Mouse (Mus musculus): ENCODE measurements at regions not wholly inside any gene's neighbourhood (a gene's known extent, or its start where the extent isn't known, plus 50 kb on each side); places are given as distances from the start of the nearest gene placed in this dataset.

DNA sequence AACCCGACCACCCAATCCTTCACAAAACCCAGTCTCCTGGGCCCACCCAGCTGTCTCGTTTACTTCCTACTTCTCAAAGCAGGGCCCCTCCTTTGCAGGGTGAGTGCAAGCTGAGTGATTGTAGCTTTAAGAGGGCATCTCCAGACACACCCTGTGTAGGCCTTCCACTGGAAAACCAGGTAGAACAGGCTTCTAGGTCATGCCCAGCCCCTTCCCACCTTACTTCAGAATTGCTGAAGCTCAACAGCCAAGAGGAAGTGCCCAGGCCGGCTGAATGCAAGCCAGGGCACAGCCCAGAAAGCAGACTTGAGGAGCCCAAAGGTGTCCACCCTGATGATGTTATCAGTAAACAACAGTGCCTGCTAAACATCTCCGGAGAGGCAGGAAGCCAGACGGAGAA, 120.2 kb downstream of the Fam168b start:
- Histone ChIP-seq H3K4me2 (replicated peaks; ENCODE audit: low read depth, low read length, severe bottlenecking) (no peak overlapping the region), H3K27me3 (ENCODE audit: control insufficient read depth, insufficient read depth, low read length) (no peaks in the 10 kb centered on the region), H3K4me1 (ENCODE audit: control insufficient read depth, insufficient read depth, low read length) (no peaks in the 10 kb centered on the region), H3K27ac (replicated peaks; ENCODE audit: low read depth, low read length) (no peak overlapping the region), H3K4me3 (replicated peaks; ENCODE audit: low read length) (no peak overlapping the region), H3K9ac (ENCODE audit: low read depth, low read length, severe bottlenecking) (no peak overlapping the region), H3K9me3 (ENCODE audit: control insufficient read depth, low read length) (no peaks in the 10 kb centered on the region), H3K36me3 (ENCODE audit: control insufficient read depth, insufficient read depth, low read length) (no peaks in the 10 kb centered on the region)
- ATAC-seq (ENCODE audit: low FRiP score, low read depth) (no peak), DNase-seq (ENCODE audit: low spot score) (peak; percentile 17)
- no peak for TF ChIP-seq POLR2A (IDR thresholded peaks at IDR 0.05; ENCODE audit: borderline replicate concordance, extremely low read depth, insufficient read depth, insufficient read length)
- 64% methylated on average over 5 of the region's 5 CpGs for WGBS

GRCm38 (mm10) chr1:34732156-34732555, 110.7 kb downstream of the Fam168b start:
- Histone ChIP-seq H3K36me3 (ENCODE audit: control insufficient read depth, insufficient read depth, low read length) (no peaks in the 10 kb centered on the region), H3K27ac (replicated peaks; ENCODE audit: low read depth, low read length) (no peak overlapping the region), H3K4me3 (replicated peaks; ENCODE audit: low read length) (no peak overlapping the region), H3K4me2 (replicated peaks; ENCODE audit: low read depth, low read length, severe bottlenecking) (no peak overlapping the region), H3K27me3 (ENCODE audit: control insufficient read depth, insufficient read depth, low read length) (no peaks in the 10 kb centered on the region), H3K4me1 (ENCODE audit: control insufficient read depth, insufficient read depth, low read length) (no peaks in the 10 kb centered on the region), H3K9ac (ENCODE audit: low read depth, low read length, severe bottlenecking) (no peak overlapping the region), H3K9me3 (ENCODE audit: control insufficient read depth, low read length) (no peaks in the 10 kb centered on the region)
- 43% methylated on average over 7 of the region's 7 CpGs for WGBS
- DNase-seq (ENCODE audit: low spot score) (no peak), ATAC-seq (ENCODE audit: low FRiP score, low read depth) (no peak)
- TF ChIP-seq POLR2A (IDR thresholded peaks at IDR 0.05; ENCODE audit: borderline replicate concordance, extremely low read depth, insufficient read depth, insufficient read length) = no peak

DNA sequence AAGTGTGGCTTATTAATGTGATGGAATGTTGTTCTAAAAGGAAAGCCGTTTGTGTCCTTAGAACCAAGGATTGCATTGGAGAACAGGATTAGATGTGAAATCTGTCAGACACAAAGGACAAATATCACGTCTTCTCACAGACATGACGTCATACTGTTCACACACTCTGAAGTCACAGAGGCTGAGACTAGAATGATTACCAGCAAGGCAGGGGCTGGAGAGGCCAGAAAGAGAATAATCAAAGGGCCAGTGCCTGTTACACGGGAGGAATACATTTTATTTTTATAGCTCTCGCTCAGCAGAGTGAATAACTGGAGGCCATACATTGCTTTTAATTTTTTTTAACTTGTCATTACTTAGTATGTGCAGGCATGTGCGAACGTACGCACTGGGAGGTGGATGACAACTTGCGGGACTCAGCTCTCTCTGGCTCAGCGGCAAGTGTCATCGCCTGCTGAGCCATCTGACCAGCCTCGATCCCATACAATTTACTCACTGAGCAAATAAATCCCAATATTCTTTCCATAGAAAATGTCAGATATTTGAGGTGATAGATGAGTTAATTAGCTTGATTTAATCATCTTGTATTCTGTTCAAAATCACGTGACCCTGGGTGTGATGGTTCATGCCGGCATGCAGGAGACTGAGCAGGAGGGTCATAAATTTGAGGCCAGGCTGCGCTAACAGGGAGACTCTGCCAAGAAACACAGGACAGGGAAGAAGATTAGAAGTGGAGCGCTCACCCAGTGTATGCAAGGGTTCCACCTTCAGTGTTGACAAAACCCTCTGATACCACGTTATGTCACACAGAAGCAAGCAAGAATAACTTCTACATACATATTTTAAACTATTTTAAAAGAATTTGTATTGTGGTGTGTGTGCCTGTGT, 109.6 kb downstream of the Fam168b start:
- no peaks in the 10 kb centered on the region for H3K27me3 ChIP-seq (ENCODE audit: control insufficient read depth, insufficient read depth, low read length)
- no peak overlapping the region for H3K9ac ChIP-seq (ENCODE audit: low read depth, low read length, severe bottlenecking)
- no peak overlapping the region for H3K4me3 ChIP-seq (replicated peaks; ENCODE audit: low read length)
- no peak for TF ChIP-seq POLR2A (IDR thresholded peaks at IDR 0.05; ENCODE audit: borderline replicate concordance, extremely low read depth, insufficient read depth, insufficient read length)
- H3K9me3 ChIP-seq (ENCODE audit: control insufficient read depth, low read length) = no peaks in the 10 kb centered on the region
- no peaks in the 10 kb centered on the region for H3K36me3 ChIP-seq (ENCODE audit: control insufficient read depth, insufficient read depth, low read length)
- ATAC-seq (ENCODE audit: low FRiP score, low read depth) = no peak
- no peak for DNase-seq (ENCODE audit: low spot score)
- no peaks in the 10 kb centered on the region for H3K4me1 ChIP-seq (ENCODE audit: control insufficient read depth, insufficient read depth, low read length)
- no peak overlapping the region for H3K4me2 ChIP-seq (replicated peaks; ENCODE audit: low read depth, low read length, severe bottlenecking)
- no peak overlapping the region for H3K27ac ChIP-seq (replicated peaks; ENCODE audit: low read depth, low read length)
- WGBS = 67% methylated on average over 17 of the region's 17 CpGs

DNA sequence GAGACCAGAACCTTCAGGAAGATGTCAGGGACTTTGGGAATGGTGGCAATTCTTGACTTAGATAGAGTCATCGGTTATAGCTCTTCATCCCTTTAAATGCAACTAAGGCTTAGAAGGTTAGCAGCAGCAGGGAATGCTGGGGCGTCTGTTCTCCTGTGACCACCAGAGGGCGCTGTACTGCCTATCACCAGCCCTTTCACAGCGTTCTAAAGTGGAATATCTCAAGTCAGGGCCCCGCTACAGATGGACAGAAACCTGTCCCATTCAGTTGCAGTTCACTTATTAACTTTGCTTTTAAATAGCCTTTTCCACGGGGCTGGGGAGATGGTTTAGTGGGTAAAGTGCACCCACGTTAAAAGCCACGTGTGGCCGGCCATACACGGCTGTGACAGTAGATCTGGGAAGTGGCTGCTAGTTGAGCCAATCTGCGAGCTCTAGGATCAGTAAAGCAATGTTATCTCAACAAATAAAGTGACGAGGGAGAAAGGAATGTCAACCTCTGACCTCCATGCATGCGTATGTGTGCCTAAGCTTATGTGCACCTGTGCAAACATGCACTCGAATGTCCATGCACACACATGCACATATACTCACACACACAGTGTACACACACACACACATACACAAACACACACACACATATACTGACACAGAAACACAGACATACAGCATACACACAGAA, 104.3 kb downstream of the Fam168b start:
- Histone ChIP-seq H3K36me3 (ENCODE audit: control insufficient read depth, insufficient read depth, low read length) (no peaks in the 10 kb centered on the region), H3K27me3 (ENCODE audit: control insufficient read depth, insufficient read depth, low read length) (no peaks in the 10 kb centered on the region), H3K4me1 (ENCODE audit: control insufficient read depth, insufficient read depth, low read length) (no peaks in the 10 kb centered on the region), H3K9me3 (ENCODE audit: control insufficient read depth, low read length) (no peaks in the 10 kb centered on the region), H3K9ac (ENCODE audit: low read depth, low read length, severe bottlenecking) (no peak overlapping the region), H3K4me2 (replicated peaks; ENCODE audit: low read depth, low read length, severe bottlenecking) (no peak overlapping the region), H3K27ac (replicated peaks; ENCODE audit: low read depth, low read length) (no peak overlapping the region), H3K4me3 (replicated peaks; ENCODE audit: low read length) (no peak overlapping the region)
- DNase-seq (ENCODE audit: low spot score) (peak; percentile 54), ATAC-seq (ENCODE audit: low FRiP score, low read depth) (no peak)
- WGBS = 53% methylated on average over 14 of the region's 14 CpGs
- TF ChIP-seq POLR2A (IDR thresholded peaks at IDR 0.05; ENCODE audit: borderline replicate concordance, extremely low read depth, insufficient read depth, insufficient read length) = no peak

GRCm38 (mm10) chr1:34739621-34740020, 103.2 kb downstream of the Fam168b start:
- Histone ChIP-seq H3K27me3 (ENCODE audit: control insufficient read depth, insufficient read depth, low read length) (no peaks in the 10 kb centered on the region), H3K27ac (replicated peaks; ENCODE audit: low read depth, low read length) (no peak overlapping the region), H3K4me1 (ENCODE audit: control insufficient read depth, insufficient read depth, low read length) (no peaks in the 10 kb centered on the region), H3K4me2 (replicated peaks; ENCODE audit: low read depth, low read length, severe bottlenecking) (no peak overlapping the region), H3K36me3 (ENCODE audit: control insufficient read depth, insufficient read depth, low read length) (no peaks in the 10 kb centered on the region), H3K9ac (ENCODE audit: low read depth, low read length, severe bottlenecking) (no peak overlapping the region), H3K9me3 (ENCODE audit: control insufficient read depth, low read length) (no peaks in the 10 kb centered on the region), H3K4me3 (replicated peaks; ENCODE audit: low read length) (no peak overlapping the region)
- no peak for ATAC-seq (ENCODE audit: low FRiP score, low read depth)
- 74% methylated on average over 4 of the region's 4 CpGs for WGBS
- no peak for DNase-seq (ENCODE audit: low spot score)
- no peak for TF ChIP-seq POLR2A (IDR thresholded peaks at IDR 0.05; ENCODE audit: borderline replicate concordance, extremely low read depth, insufficient read depth, insufficient read length)
